Mouse (Mus musculus) kidney, postnatal 14 days (tissue): ENCODE measurements at regions not wholly inside any gene's neighbourhood (a gene's known extent, or its start where the extent isn't known, plus 50 kb on each side); places are given as distances from the start of the nearest gene placed in this dataset.

Experiments used
- DNase-seq: peaks from one replicate; pipeline ENCODE4 v3.0.0; 2022; ENCODE audit warnings: mixed read lengths

DNA sequence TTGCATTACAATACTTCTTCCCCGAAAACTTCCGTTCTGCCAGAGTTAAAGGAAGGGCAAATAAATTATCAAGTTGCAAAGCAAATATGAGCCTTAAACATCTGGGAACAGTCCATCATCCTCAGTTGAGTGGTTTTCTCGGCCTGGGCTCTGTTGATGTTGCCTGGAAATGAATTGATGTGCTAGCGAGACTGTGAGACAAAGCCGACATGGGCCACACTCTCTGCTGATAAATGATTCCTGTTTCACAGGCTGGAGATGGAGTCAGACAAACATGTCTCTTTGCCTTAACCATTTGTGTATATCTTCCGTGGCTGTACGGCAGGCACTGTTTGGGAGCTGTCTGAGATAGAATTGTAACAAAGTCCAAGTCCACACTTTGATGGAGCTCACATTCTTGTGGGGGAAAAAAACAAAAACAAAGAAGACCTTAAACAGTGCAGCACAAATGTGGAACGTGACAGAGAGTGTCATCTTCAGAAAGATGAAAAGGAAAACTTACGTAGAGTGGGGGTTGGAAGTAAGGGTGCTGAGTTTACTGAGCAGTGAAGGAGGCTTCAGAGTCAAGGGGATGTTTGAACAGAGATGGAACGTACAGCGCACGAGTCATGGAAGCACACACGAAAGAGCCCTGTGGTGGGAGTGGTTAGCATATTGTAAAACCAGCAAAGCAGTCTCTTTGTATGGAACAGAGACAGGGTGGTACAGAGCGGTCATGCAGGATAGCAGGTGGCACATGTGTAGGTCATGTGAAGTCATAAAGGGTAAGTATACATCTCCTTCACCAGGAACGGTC is 442.2 kb upstream of the Gm19410 start:
- DNase-seq, result no peak
